ENCODE assay signal across 11 mouse cellular contexts in the genomic region with DNA sequence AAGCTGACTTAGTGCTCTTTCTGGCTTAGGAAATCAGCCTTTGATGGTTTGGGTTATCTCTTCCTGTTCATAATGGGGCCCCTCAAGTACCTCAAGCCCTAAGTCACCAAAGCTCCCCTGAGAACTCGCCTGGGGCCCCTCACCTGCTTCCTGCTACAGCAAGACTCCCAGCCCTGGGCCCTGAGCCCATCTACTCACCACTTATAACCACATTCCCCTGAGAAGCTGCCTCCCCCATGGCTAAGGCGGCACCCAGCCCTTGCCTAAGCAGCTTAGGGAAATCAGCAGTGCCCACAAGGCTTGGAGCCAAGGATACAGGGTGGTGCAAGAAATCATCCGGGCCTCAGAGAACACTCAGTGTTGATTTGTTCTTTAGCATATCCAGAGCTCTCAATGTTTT.
DNase-seq lines count a peak whose midpoint lies in the region; ATAC-seq and TF ChIP-seq lines count a peak whose summit lies in the region.
"Had no signal": no experiment of that assay in that cellular context is flagged by ENCODE, and none has a peak within 500 bp of the region (broad histone marks: within the 10 kb centered on the region; RNA-seq: fewer than 3 reads in every experiment).

No protein-coding gene starts in this region.

- no peak overlapping the region for H3K9ac ChIP-seq in heart, embryonic 12.5 days
- H3K9ac ChIP-seq in MEL (ENCODE audit: control insufficient read depth, low read depth, low read length, poor library complexity, severe bottlenecking) = no peak overlapping the region
- H3K9ac ChIP-seq in lung, embryonic 16.5 days (ENCODE audit: low read length) = no peak overlapping the region
- H3K9ac ChIP-seq: forebrain, embryonic 12.5 days had no signal

- ATAC-seq in heart, embryonic 12.5 days (ENCODE audit: insufficient number of reproducible peaks, low FRiP score) = no peak
- ATAC-seq in lung, embryonic 16.5 days (ENCODE audit: low read depth) = peak; percentile 43
- ATAC-seq in erythroid progenitor cell, adult 5-6 weeks (replicated peaks; ENCODE audit: low FRiP score, poor library complexity, severe bottlenecking) = no peak

- H3K4me3 ChIP-seq in heart, embryonic 12.5 days = no peak overlapping the region
- H3K4me3 ChIP-seq in MEL (ENCODE audit: control insufficient read depth in 1 of 2, insufficient read depth in 1 of 2, low read depth in 2 of 2, low read length in 2 of 2) = no peak overlapping the region
- no peak overlapping the region for H3K4me3 ChIP-seq in lung, embryonic 16.5 days (ENCODE audit: low read length)
- H3K4me3 ChIP-seq: forebrain, embryonic 12.5 days had no signal

- H3K27me3 ChIP-seq in heart, embryonic 12.5 days (replicated peaks) = 0 out of 2 replicates have a peak, but pooled peaks cover 3% of the 10 kb centered on the region
- no peaks in the 10 kb centered on the region for H3K27me3 ChIP-seq in MEL (ENCODE audit: control insufficient read depth in 1 of 2, insufficient read depth in 2 of 2, low read length in 2 of 2)
- H3K27me3 ChIP-seq in lung, embryonic 16.5 days (ENCODE audit: control insufficient read depth, insufficient read depth, low read depth, low read length) = no peaks in the 10 kb centered on the region
- H3K27me3 ChIP-seq: forebrain, embryonic 12.5 days had no signal

- 20% methylated on average over 3 of the region's 3 CpGs for WGBS in heart, embryonic 12.5 days
- 28% methylated on average over 3 of the region's 3 CpGs for WGBS in lung, embryonic 16.5 days

- no peaks in the 10 kb centered on the region for H3K36me3 ChIP-seq in heart, embryonic 12.5 days
- peaks cover 0 to 14% of the 10 kb centered on the region in 2 experiments; a peak in 2 of 4 replicates for H3K36me3 ChIP-seq in MEL (ENCODE audit: control insufficient read depth in 1 of 2, insufficient read depth in 2 of 2, low read length in 2 of 2)
- no peaks in the 10 kb centered on the region for H3K36me3 ChIP-seq in lung, embryonic 16.5 days (ENCODE audit: control insufficient read depth, insufficient read depth, low read length)
- H3K36me3 ChIP-seq: forebrain, embryonic 12.5 days had no signal

- TF ChIP-seq CTCF in MEL (IDR thresholded peaks at IDR 0.05 in 2 of 3, conservative IDR thresholded peaks at IDR 0.05 in 1 of 3; ENCODE audit: control insufficient read depth in 1 of 3, insufficient read depth in 1 of 3, low read depth in 2 of 3, low read length in 3 of 3, poor library complexity in 1 of 3, severe bottlenecking in 1 of 3) = no peak

- peak overlapping the region; percentile 61 for H3K27ac ChIP-seq in heart, embryonic 12.5 days (ENCODE audit: poor library complexity, severe bottlenecking)
- no peak overlapping the region; the same call in 1 of the 2 replicates for H3K27ac ChIP-seq in MEL (ENCODE audit: control insufficient read depth, low read depth, low read length)
- no peak overlapping the region for H3K27ac ChIP-seq in lung, embryonic 16.5 days (ENCODE audit: low read length)
- H3K27ac ChIP-seq: forebrain, embryonic 12.5 days had no signal

- peak overlapping the region; percentile 17 for H3K4me2 ChIP-seq in heart, embryonic 12.5 days
- H3K4me2 ChIP-seq in lung, embryonic 16.5 days (ENCODE audit: low read depth, low read length) = no peak overlapping the region
- H3K4me2 ChIP-seq: forebrain, embryonic 12.5 days had no signal

- intact Hi-C loops in heart, postnatal 25 days (cut with DNase I) = no loop called here

- TF ChIP-seq POLR2A in MEL (IDR thresholded peaks at IDR 0.05; ENCODE audit: control insufficient read depth in 1 of 2, insufficient read depth in 1 of 2, low read depth in 1 of 2, low read length in 2 of 2, poor library complexity in 1 of 2) = no peak

- no peak for DNase-seq in heart, postnatal 25 days (ENCODE audit: low spot score)
- peak; percentile 31 for DNase-seq in 3134 (ENCODE audit: extremely low read depth, insufficient read length, low spot score)
- peak; percentile 53 for DNase-seq in MEL (ENCODE audit: low read depth, low spot score)
- DNase-seq in embryo, embryonic 11 days = no peak
- no peak for DNase-seq in urinary bladder, postnatal 25 days (ENCODE audit: low spot score)
- DNase-seq: gastrocnemius, postnatal 14 days; spleen, adult 18-20 months had no signal

- TF ChIP-seq EP300 in MEL (IDR thresholded peaks at IDR 0.05; ENCODE audit: low read depth in 1 of 2, low read length in 2 of 2) = peak; percentile 55 to 59

- peaks cover 74% of the 10 kb centered on the region for H3K4me1 ChIP-seq in heart, embryonic 12.5 days (replicated peaks)
- peaks cover 8 to 24% of the 10 kb centered on the region in 2 experiments for H3K4me1 ChIP-seq in MEL (ENCODE audit: control insufficient read depth in 1 of 2, insufficient read depth in 2 of 2, low read length in 2 of 2)
- peaks cover 14% of the 10 kb centered on the region for H3K4me1 ChIP-seq in lung, embryonic 16.5 days (replicated peaks; ENCODE audit: control insufficient read depth, insufficient read depth, low read length)

- H3K9me3 ChIP-seq in heart, embryonic 12.5 days (replicated peaks) = no peaks in the 10 kb centered on the region
- no peaks in the 10 kb centered on the region for H3K9me3 ChIP-seq in MEL (replicated peaks; ENCODE audit: insufficient read depth, low read length)
- H3K9me3 ChIP-seq in lung, embryonic 16.5 days (ENCODE audit: control insufficient read depth, low read length) = no peaks in the 10 kb centered on the region
- H3K9me3 ChIP-seq: forebrain, embryonic 12.5 days had no signal

- TF ChIP-seq RAD21 in MEL (IDR thresholded peaks at IDR 0.05; ENCODE audit: low read depth, low read length) = no peak

- H3K79me2 ChIP-seq in MEL (ENCODE audit: control insufficient read depth, insufficient read depth, low read length, poor library complexity) = no peaks in the 10 kb centered on the region

TF ChIP-seq in MEL, 35 proteins besides CTCF, POLR2A, EP300 and RAD21:
- TF ChIP-seq ELF1 (IDR thresholded peaks at IDR 0.05; ENCODE audit: low read depth, low read length) = 0 out of 2 replicates have a peak, but pooled peaks have one; percentile 6
- no peak for TF ChIP-seq CHD1 (IDR thresholded peaks at IDR 0.05; ENCODE audit: low read depth, low read length)
- TF ChIP-seq ETS1 (IDR thresholded peaks at IDR 0.05; ENCODE audit: low read depth, low read length) = peak; percentile 53
- 0 out of 2 replicates have a peak, but pooled peaks have one; percentile 26 for TF ChIP-seq RCOR1 (IDR thresholded peaks at IDR 0.05; ENCODE audit: low read depth, low read length)
- TF ChIP-seq SMC3 (IDR thresholded peaks at IDR 0.05; ENCODE audit: low read depth, low read length) = no peak
- TF ChIP-seq GATA1 (IDR thresholded peaks at IDR 0.05; ENCODE audit: low read depth, low read length) = 0 out of 2 replicates have a peak, but pooled peaks have one; percentile 29
- no peak for TF ChIP-seq TBP (IDR thresholded peaks at IDR 0.05; ENCODE audit: low read depth, low read length)
- TF ChIP-seq KAT2A (conservative IDR thresholded peaks at IDR 0.05; ENCODE audit: low read depth, low read length) = no peak
- TF ChIP-seq SIN3A (IDR thresholded peaks at IDR 0.05; ENCODE audit: low read length) = no peak
- no peak for TF ChIP-seq MEF2A (IDR thresholded peaks at IDR 0.05; ENCODE audit: extremely low read depth, insufficient replicate concordance, low read depth, low read length, poor library complexity, severe bottlenecking)
TF ChIP-seq in MEL: peak in this region for 4.

Comparison
In these comparisons a context has a peak if more than half of its experiments do, and no peak if none do; other contexts are left out.
1. DNase-seq: peak in 3134 (single experiment) and MEL (single experiment); none in heart, postnatal 25 days (single experiment), embryo, embryonic 11 days (single experiment) and urinary bladder, postnatal 25 days (single experiment).